Mouse (Mus musculus): ENCODE measurements around the gene Rbm26.

Rbm26 gene

GRCm38 (mm10) chr14:105087001-105087400 lies 90.1 kb downstream of the Rbm26 start:
- CTCF ChIA-PET: no interaction called here

GRCm38 (mm10) chr14:105085332-105085993 lies 91.7 kb downstream of the Rbm26 start:
- CTCF ChIA-PET: interaction anchor here (0.7 kb wide), 1 partner anchor 12 kb away, joined by 3 read pairs; no protein-coding TSS in a partner anchor

GRCm38 (mm10) chr14:105084757-105085330 lies 92.3 kb downstream of the Rbm26 start:
- CTCF ChIA-PET: no interaction called here

GRCm38 (mm10) chr14:105084106-105084505 lies 93.0 kb downstream of the Rbm26 start:
- CTCF ChIA-PET: no interaction called here

GRCm38 (mm10) chr14:105074776-105075175 lies 102.4 kb downstream of the Rbm26 start:
- CTCF ChIA-PET: no interaction called here

GRCm38 (mm10) chr14:105074376-105074775 lies 102.8 kb downstream of the Rbm26 start:
- CTCF ChIA-PET: no interaction called here

GRCm38 (mm10) chr14:105071010-105071509 lies 106.1 kb downstream of the Rbm26 start:
- CTCF ChIA-PET: no interaction called here

GRCm38 (mm10) chr14:105070258-105071009 lies 106.7 kb downstream of the Rbm26 start:
- CTCF ChIA-PET: no interaction called here

GRCm38 (mm10) chr14:105068060-105068459 lies 109.1 kb downstream of the Rbm26 start:
- CTCF ChIA-PET: no interaction called here

- CTCF ChIA-PET: interaction anchor here (0.7 kb wide), 1 partner anchor 227 kb away, joined by 5 read pairs; no protein-coding TSS in a partner anchor
Measured at GRCm38 (mm10) chr14:105064243-105064642, 112.9 kb downstream of the Rbm26 start.

GRCm38 (mm10) chr14:105061230-105061629 lies 115.9 kb downstream of the Rbm26 start:
- CTCF ChIA-PET: no interaction called here

- CTCF ChIA-PET: no interaction called here
Measured at GRCm38 (mm10) chr14:105057934-105058333, 119.2 kb downstream of the Rbm26 start.

All from spleen, embryonic (tissue).